Mouse (Mus musculus) urinary bladder, postnatal 25 days (tissue): ENCODE measurements around the gene Gm20855.
"Not testable (repeated sequence)": the region's sequence is repeated elsewhere in the genome, so short reads cannot be mapped to it uniquely, and the experiment has no call there.

ENCODE experiments used
- DNase-seq: peaks from one replicate; pipeline ENCODE4 v3.0.0; 2022; ENCODE audit warnings: low spot score

Gene Gm20855

GRCm38 (mm10) chrY:35131733-35132132 is at the start of gene Gm20855:
TSS of gene Gm20855 (minus strand) at chrY:35131833.
- not testable (repeated sequence) for DNase-seq
